Mouse (Mus musculus) spleen, adult 18-20 months (tissue): ENCODE results near the gene Syce2.

ENCODE experiments used
- DNase-seq, 2 experiments: peaks; one replicate each; pipeline ENCODE4 v3.0.0; 2022; ENCODE audit warnings: mixed read lengths in 2 of 2

Syce2 gene

DNA sequence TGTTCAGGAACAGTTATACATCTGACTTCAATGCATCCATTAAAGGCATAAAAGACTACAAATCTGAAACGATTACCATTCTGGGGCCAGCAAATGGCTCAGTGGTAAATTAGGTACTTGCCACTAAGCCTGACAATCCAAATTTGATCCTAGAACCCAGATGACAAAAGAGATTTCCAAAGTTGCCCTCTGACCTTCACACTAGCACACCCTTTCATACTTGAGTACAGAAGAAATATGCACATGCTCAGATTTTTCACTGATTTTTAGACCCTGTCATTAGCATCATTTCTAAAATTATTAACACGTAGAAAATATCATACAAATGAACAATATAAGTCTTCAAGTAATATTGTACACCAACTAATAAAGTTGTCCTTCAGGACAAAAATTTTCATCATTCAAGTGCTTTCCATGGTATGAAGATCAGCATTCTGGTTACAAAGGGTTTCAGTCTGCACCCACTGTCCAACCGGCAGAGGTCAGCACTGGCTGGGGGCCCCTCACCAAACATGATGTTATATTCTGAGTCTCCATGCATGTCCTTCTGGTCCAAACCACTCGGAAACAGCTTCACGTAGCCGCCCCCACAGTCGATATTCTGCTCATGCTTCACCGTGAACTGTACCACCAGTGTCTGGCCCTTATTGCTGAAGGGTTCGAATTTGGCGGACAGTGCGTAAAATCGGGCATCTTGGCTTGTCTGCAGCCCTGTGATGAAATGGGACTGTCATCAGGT is 26.4 kb upstream of the Syce2 start:
- peak in 1 of 2 experiments; percentile 35 for DNase-seq

DNA sequence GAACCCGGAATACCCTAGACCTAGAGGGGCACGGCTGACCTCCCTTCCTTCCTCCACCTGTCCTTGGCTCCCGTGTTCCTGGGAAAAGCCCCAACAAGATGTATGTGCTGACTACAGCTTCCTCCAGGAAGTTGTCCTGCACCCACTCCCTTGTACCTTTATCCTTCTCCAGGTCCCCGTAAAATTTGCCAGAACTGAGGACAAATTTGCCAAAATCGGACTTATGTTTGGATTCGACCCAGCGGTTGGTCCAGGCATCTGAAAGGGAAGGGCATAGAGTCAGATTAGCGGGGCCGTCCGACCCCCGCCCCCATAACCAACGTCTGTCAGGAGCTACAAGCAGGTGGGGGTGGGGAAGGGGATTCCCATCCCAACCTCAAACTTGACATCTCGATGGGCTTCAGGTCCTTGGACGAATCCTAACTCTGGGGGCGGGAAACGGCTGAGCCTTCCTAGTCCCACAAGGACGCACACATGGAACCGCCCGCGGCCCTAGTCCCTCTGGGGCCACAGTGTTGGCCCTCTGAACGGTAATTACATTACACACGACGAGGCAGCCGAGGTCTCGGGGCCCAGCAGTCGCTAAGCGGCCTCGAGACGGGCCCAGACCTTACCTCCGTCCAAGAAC is 25.7 kb upstream of the Syce2 start:
- no peak for DNase-seq

GRCm38 (mm10) chr8:84846722-84847572 is 25.0 kb upstream of the Syce2 start, which contains the start of gene Calr:
TSS of gene Calr (minus strand) at chr8:84846934.
- DNase-seq, result peak; percentile 98 to 99

GRCm38 (mm10) chr8:84847684-84848435 is 24.1 kb upstream of the Syce2 start:
- DNase-seq, result no peak

DNA sequence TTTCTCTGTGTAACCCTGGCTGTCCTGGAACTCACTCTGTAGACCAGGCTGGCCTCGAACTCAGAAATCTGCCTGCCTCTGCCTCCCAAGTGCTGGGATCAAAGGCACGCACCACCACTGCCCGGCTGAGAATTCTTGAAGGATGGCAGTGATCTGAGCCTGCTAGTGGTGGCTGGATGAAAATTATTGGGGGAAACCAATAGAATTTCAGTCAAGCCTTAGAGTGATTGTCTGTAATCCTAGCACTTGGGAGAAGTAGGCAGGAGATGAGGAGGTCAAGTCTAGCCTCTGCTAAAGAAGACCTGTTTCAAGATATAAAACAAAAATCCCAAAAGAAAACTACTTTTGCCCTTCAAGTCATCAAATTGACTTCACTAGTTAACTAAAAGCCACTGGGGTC is 15.5 kb upstream of the Syce2 start:
- no peak for DNase-seq

DNA sequence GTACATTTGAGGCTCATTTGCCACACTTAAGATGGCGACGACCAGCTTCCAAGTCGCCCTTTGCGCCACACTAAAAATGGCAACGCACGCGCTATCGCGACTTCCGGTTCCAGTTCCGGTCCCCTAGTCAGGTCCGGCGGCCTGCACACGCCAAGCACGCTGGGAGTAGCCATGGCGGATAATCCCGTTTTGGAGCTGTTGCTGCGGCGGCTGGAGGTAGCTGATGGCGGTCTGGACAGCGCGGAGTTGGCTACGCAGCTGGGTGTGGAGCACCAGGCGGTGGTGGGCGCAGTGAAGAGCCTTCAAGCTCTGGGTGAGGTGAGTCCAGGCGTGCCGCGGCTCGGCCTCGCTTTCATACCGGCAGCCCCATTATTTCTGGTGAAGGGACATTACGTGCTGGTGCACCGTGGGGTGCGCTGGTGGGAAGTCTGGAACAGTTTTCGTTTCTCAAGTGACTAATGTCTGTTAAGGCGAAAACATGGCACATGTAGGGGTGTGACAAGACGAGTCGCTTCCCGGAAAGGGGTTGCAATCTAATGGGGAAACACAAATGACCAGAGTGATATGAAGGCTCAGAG is 15.0 kb upstream of the Syce2 start, which contains the start of gene Farsa:
Farsa (plus strand) TSS at position 126 of the 578 bp plus-strand sequence.
- DNase-seq, result peak; percentile 80 to 89

DNA sequence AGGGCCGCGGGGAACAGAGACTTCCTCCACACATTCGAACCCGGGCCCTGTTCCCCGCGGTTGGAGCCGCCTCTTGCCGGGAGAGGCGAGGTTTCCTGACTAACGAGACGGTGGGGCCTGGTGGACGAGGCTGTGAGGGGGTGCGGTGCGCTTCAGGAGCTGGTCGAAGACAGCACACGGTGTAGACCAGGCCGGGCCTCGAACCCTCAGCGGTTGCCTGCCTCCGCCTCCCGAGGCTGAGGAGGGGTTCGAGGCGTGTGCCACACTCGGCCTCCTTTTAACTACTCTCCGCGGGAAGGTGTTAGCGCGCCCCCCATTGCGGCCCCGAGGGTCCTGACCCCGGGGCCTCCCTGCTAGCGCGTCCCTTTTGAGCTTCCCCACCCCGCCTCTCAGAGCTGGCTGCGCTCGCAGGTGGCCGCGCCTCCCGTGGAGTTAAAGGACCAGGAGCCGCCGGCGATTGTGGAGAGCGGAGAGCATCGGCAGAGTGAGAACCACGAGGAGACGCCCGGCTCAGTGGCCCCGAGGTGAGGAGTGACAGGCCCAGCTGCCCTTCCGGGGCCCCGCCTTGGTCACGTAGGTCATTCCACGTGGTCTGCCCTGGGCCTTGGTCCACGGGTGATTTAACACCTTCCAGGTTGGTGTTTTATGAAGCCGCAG is 526 bp downstream of the Syce2 start:
- peak in 1 of 2 experiments; percentile 21 for DNase-seq

- no peak for DNase-seq
Measured at GRCm38 (mm10) chr8:84873016-84873415, 1.1 kb downstream of the Syce2 start.

DNA sequence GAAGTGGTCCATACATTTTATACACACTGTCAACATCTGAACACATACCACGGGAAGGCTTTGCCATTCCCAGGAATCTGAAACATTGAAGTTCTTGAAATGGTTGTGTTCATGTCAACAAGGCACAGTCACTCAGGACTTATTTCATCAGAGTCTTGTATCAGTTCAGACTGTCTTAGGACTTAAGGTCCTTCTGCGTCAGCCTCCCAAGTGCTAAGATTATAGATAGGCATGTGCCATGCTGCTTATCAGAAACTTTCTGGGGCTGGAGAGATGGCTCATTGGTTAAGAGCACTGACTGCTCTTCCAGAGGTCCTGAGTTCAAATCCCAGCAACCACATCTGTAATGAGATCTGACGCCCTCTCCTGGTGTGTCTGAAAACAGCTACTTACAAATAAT is 2.4 kb downstream of the Syce2 start:
- DNase-seq, result no peak

DNA sequence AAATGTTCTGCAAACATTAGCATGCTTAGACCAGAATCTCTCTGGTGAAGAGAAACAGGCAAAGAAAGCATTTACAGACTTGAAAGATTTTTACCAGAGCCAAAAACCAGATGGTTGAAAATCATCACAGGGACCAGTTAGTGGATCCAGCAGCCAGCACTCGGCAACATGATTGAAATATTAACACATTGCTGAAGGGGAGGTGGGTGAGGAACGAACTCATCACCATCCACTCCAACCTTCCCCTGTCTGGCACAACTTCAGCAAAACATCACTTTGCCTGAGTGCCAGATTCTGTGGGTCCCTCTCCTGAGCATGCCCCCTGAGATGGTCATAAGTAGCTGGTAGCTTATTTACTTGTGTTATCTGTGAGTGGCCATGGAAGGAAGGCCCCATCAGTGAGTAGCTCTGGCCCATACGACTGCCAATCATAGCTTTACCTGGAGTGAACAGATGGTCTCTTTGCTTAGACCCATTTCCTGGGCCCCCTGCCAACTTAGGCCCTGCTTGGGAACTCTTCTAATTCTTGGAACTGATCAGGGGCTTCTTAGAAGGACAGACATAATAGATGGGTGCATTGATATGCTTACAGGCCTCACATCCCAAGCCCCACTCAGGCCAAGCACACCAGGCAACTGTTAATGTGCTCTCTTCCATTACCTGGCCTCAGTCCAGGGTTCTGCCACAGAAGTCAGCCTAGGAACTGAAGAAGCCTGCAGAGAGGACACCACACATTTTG is 5.6 kb downstream of the Syce2 start:
- no peak for DNase-seq

GRCm38 (mm10) chr8:84878915-84879314 is 7.0 kb downstream of the Syce2 start:
- DNase-seq, result no peak

DNA sequence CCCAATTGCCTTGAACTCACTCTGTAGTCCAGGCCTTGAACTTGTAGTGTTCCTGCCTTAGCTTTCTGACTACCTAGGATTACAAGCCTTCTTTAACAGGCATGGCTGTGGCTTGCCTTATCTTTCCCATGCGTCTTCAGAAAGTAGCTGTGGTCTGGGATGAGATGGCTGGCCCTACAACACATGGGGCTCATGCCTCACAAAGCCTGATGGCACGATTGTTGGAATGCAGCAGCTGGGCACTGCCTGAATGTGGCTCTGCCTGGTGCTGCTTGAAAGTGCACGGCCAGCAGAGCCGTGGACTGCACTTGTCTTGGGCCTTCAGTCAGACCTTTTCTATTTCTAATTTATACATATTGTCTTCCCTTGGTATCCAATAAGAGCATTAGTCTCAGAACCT is 12.8 kb downstream of the Syce2 start:
- no peak for DNase-seq

- DNase-seq, result no peak
Measured at GRCm38 (mm10) chr8:84888280-84888679, 16.4 kb downstream of the Syce2 start.

- no peak for DNase-seq
Measured at GRCm38 (mm10) chr8:84889141-84889540, 17.2 kb downstream of the Syce2 start.

DNA sequence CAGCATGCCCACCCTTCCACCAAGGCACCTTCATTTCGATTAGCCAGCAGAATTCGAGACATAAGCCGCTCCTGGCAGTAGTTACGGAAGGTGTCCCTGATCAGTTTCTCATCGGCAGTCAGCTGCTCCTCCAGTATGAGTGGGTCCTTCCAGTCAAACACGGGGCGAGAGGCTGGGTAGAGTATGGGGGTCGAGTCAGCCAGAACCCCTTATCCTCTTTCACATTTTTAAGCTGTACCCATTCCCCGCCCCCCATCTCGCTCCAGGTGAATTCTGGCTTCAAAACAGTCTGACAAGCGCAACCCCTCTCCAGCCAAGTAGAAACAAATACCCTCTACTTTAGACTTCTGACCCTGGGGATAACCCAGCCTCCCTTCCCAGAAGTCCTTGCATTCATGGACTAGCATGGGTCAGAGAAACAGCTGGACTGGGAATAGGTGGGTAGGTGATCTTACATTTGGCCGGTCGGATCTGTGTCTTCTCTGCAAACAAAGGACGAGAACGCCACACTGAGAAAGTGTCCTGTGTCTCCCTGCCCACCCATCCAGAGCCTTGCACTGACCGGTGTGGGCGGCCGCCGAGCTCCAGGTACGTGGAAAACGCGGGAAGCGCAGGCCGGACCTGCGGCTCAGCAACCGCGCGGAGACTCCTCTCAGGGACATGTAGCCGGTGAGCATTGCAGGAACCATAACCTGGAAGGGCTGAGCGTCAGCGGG is 21.2 kb downstream of the Syce2 start:
- no peak for DNase-seq

GRCm38 (mm10) chr8:84893709-84894134 is 21.8 kb downstream of the Syce2 start, which contains the start of gene Gcdh:
TSS of gene Gcdh (minus strand) at chr8:84893921.
- DNase-seq, result peak; percentile 74 to 77

DNA sequence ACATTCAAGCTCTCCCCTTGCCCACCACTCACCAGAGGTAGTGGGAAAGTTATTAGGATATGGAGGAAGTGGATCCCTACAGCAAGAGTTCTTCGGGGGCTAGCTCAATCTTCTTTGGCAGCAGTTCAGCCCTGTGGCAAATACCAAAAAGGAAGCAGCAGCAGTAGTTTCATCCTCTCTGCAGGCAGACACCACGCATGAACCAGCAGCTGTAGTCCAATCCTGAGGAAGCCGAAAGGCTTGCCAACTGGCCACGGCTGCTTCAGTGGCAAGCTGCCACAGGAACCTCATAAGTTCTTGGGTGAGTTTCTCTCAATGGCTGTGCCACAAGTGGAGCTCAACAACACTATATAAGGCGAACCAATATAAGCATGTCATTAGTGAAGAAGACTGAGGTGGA is 24.1 kb downstream of the Syce2 start:
- no peak for DNase-seq

DNA sequence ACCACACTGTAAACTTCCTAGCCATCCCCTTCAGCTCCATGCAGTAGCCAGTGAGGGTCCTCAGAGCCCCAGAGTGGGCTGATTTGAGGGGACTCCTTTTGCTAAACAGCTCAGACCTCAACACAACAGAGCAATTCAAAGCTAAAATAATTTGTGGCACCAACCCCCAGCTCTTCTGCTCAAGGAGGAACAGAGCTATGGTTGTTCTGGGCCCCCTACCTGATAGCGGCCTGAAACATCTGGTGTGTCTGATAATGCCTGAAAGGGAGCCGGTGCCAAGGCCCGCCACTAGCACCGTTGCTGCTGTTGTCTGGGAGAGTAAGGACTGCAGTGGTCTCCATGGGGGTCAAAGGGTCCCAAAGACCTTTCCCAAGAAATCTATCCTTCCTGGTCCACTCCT is 29.2 kb downstream of the Syce2 start:
- no peak for DNase-seq

- no peak for DNase-seq
Measured at GRCm38 (mm10) chr8:84901752-84902151, 29.8 kb downstream of the Syce2 start, which contains the start of gene Klf1. TSS of gene Klf1 (plus strand) at chr8:84901928.

DNA sequence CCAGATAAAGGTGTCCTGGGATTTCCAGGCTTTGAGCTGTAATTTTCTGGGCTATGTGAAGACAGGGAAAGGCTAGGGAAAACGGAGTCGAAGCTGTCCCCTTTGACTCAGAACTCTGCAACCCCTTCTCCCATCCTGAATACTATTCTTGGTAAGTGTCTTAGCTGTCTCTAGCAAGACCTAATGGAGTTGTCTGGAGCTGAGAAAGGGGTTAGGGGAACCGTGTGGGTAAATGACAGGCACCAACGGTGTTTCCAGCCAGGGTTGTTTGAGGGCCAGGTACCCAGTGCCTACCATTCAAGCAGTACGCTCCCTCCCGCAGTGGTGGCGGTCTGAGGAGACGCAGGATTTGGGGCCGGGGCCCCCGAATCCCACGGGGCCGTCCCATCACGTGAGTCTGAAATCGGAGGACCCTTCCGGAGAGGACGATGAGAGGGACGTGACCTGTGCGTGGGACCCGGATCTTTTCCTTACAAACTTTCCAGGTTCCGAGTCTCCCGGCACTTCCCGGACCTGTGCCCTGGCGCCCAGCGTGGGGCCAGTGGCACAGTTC is 30.5 kb downstream of the Syce2 start:
- peak in 1 of 2 experiments; percentile 29 for DNase-seq
